Mouse (Mus musculus) layer of hippocampus, postnatal 10 days (tissue): Measurements from ENCODE around the gene Slc39a11. TPM values are rescaled to one million over a fixed set of nuclear protein-coding genes. Genes with fewer than 3 reads are reported as not detected.

Experiments
- DNase-seq, 2 experiments: peaks; one replicate each; pipeline ENCODE4 v3.0.0; 2021; ENCODE audit warnings: low spot score in 2 of 2
- total RNA-seq, 2 experiments: library from RNA; stranded (reverse); gene quantifications; 2 replicates each; pipeline ENCODE4 v1.2.3; 2021

The Slc39a11 gene
- total RNA-seq, 2 experiments from 2014 or later = 33.1 to 34.0 TPM

- no peak for DNase-seq
These were observed 133.7 kb downstream of the Slc39a11 start for GRCm38 (mm10) chr11:113516156-113516555.

- DNase-seq = no peak
These were observed 136.9 kb downstream of the Slc39a11 start for GRCm38 (mm10) chr11:113512976-113513375.

DNA sequence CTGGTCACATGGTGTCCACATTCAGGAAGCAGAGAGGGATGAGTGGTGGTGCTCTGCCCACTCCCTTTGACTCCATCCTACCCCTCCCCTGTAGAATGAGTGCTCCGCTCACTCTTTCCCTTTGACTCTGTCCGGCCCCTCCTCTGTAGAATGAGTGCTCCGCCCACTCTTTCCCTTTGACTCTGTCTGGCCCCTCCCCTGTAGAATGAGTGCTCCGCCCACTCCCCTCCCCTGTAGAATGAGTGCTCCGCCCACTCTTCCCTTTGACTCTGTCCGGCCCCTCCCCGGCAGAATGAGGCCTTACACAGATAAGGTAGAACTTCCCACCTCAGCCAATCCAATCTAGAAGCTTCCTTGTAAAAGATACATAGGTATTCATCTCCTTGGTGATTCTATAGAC is 137.7 kb downstream of the Slc39a11 start:
- no peak for DNase-seq

DNA sequence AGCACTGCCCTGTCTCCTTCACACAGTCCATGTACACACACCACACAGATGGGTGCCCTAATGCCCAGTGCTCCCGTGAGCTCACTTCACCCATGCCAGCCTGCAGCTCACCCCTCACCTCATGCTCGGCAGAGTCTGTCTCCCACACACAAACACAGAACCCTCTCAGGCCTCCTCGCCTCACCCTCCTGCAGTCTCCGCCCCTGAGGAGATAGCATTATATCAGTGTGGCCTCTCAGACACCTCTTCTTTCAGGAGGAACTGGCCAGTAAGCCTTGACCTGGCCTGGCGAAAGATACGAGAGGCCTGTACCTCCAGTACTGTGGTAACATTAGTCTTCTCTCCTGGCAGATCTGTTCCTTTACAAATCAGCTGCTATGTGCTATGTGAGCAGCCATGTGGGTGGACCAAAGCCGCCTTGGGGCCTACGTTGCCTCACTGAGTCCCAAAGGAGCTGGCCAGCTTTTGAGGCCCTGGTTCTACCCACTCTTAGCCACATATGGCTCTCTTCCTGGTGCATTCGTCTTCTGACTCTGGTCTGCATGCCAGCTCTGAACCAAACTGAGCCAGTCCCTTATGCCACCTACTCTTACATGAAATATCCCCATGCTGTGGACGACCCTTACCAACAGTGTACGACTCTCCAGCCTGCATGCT is 138.8 kb downstream of the Slc39a11 start:
- no peak for DNase-seq

DNA sequence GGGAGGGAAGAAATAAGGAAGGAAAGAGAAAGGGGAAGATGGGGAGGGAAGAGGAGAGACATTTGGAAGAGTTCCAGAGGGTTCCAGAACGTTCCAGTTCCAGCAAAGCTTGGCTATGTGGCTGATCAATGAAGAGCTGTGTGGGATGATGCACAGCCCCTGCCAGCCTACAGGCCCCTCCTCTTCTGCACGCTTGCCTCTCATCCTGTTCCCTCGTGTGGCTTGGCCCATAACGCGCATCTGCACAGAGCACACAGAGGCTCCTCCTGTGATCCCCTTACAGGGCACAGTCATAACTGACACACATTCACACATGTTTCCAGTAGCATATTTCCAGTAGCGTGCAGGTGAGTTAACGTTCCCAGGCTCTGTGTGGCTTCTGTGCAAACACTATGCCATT is 139.6 kb downstream of the Slc39a11 start:
- DNase-seq = no peak

GRCm38 (mm10) chr11:113507716-113508480 is 142.0 kb downstream of the Slc39a11 start:
- no peak for DNase-seq

DNA sequence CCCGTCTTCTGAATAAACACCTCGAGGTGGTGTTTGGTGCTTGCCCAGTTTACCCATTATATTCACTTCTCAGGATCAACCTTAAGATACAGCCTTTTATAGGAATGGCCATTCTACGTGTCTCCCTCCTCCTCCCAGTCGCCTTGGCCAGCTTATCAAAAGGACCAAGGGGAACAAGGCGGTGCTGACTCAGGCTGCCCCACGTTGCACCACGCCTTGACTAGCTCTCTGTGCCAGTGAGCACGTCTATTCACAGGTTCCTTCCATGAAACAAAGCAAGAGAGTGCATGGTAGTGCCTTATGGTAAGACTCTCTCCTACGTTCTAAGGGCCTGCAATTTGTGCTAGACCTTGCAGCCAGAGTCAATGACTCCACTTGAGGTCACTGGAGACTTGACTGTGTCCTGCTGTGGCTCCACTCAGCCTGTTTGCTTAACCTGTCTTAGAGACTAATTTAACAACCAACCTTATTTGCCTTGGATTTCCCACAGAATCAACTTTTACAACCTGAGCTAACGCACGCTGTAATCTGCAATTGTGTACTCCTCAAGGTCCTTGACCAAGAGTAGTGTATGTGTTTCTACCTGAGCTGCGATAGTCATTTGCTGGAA is 144.2 kb downstream of the Slc39a11 start:
- DNase-seq = no peak

DNA sequence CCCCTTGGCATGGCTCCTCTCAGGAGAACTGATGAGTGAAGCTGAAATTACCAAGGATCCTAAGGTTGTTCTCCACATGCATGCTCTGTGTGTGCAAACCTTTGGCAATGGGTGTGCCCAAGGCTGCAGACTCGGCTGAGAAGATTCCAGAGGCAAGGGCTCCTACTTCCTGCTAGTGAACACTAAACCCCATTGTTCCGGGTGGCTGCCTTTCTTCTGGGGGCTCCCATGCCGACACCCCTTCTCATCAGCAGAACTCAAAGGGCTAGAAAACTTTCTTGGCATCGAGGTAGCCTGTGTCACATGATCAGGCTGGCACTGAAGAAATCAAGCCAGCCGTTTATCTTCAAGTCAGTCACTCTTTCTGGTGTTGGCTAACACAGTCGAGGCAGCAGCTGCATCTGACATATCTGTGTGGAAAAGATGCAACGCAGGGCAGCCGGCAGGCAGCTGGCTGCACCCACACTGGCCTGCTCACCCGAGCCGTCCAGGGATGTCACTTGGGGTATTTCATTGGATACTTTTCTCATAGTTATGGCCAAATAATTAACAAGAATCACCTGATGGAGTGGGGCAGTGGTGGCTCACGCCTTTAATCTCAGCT is 145.3 kb downstream of the Slc39a11 start:
- DNase-seq = no peak

GRCm38 (mm10) chr11:113502968-113503367 is 146.9 kb downstream of the Slc39a11 start:
- no peak for DNase-seq

GRCm38 (mm10) chr11:113500631-113501305 is 149.1 kb downstream of the Slc39a11 start:
- DNase-seq = no peak

GRCm38 (mm10) chr11:113498889-113499288 is 151.0 kb downstream of the Slc39a11 start:
- DNase-seq = peak in 1 of 2 experiments; percentile 40

DNA sequence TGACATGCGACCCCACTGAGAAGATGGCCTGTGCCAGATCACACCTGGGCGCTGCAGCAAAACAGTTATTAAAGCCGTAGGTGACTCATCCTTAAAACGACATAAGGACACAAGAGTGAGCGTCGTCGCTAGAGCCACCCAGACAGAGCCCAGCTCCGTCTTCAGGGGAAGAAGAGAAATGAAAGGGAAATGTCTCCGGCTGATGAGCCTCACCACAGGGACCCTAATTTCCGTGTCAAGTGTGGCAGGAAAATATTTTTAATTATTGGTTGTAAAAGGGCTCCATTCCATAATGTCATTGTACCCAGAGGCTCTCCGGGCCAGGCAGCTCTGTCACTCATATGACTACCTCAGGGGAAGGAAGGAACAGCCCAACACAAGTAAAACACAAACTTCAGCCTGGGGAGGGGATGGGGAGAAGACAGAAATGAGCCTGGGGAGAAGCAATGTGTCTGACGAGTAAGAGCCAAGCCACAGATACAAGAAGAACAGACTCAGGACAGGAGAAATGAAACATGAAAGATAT is 155.8 kb downstream of the Slc39a11 start:
- no peak for DNase-seq

GRCm38 (mm10) chr11:113490530-113491520 is 159.1 kb downstream of the Slc39a11 start:
- no peak for DNase-seq

GRCm38 (mm10) chr11:113487603-113488335 is 162.1 kb downstream of the Slc39a11 start:
- DNase-seq = no peak

DNA sequence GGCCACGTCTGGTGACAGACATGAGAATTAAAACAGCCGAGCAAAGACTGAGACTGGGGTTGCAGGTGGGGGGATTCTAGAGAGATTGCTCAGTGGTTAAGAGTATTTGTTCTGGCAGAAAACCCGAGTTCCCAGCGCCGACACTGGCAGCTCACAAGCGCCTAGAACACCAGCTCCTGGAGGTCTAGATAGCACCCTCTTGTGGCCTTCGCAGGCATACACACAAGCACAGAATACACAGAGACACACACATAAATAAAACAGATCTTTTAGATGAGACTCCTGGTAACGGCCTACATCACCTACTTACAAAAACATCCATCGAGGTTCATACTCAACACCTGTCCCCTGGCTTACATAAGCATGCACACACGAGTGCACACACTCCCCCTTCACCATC is 165.8 kb downstream of the Slc39a11 start:
- DNase-seq = no peak

DNA sequence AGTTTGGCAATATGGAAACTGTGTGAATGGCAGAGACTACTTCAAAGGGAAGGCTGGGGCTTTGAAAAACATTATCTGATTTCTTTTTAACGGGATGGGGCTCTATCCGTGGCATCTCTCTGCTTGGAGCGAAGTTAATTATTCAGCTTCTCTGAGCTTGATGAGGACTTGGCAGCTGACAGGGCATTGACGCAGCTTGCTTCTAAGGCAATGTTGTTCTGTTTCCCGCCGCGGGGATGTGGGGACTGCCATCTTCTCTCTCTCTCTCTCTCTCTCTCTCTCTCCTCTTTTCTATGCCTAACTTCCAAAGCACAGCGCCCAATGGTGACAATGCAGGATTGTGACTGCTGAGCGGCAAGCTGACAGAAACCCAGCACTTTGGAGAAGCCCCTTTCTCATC is 172.3 kb downstream of the Slc39a11 start:
- DNase-seq = peak; percentile 43 to 50

DNA sequence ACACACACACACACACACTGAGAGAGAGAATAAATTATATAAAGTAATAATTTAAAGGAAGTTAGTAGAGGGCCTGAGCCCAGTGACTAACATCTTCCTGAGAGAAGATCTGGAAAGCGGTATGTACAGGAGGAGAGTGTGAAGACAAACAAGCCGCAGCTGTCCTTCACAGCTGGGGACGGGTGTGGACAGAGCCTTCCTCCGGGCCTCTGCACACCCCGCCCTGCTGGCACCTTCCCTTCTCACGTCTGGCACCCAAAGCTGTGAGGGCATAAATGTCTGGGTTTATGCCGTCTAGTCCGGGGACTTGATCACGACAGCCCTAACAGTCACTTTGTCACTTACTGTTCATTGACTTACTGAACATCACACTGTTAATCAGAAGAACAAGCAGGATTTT is 173.2 kb downstream of the Slc39a11 start:
- no peak for DNase-seq

DNA sequence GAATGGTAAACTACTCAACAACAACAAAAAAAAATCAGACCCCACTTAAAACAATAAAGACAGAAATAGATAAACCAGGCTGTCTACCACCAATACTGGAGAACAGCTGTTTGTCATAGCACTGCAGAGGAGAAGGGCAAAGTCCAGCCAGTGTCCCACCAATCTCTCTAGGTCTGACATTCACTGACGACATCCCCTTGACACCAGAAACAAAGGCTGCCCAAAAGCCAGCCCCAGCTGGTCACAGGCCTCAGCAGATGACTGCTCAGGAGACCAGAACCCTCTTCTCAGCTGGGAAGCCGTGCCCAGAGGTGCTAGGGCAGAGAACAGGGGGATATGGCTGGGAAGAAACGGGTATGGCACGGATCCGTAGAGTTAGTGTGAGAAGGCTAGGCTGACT is 174.4 kb downstream of the Slc39a11 start:
- DNase-seq = no peak

- no peak for DNase-seq
These were observed 175.8 kb downstream of the Slc39a11 start for GRCm38 (mm10) chr11:113473998-113474534.
